Mouse (Mus musculus) forelimb bud, embryonic 11.5 days (tissue): ENCODE measurements around the gene Ankrd40.

ENCODE experiments used
- DNase-seq: peaks from one replicate; pipeline ENCODE4 v3.0.0-alpha.2; 2012; ENCODE audit warnings: low read depth, low spot score

Gene Ankrd40

GRCm38 (mm10) chr11:94327693-94328643 lies at the start of gene Ankrd40:
TSS of gene Ankrd40 (plus strand) at chr11:94328001.
- peak; percentile 94 for DNase-seq

- no peak for DNase-seq
Observed at GRCm38 (mm10) chr11:94281199-94282181, 46.3 kb upstream of the Ankrd40 start, which contains the start of gene Gm21885. TSS of gene Gm21885 (plus strand) at chr11:94281873.

DNA sequence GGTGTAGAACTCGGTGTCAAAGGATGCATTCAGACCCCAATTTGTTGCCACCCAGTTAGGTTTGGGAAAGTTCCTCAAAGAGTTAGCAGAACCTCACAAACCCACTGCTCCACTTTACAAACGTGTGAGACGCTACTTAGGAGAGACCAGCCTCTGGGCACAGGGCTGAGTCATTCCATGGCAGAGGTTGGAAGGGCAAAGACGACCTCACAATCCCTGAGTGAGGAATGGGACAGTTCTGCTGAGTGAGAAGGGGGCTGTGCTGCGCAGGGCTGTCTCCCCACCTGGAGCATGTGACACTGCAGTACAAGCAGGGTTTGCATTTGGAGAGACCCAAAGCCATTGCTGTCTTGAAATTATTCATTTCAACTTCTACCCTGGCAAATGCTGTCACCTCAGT lies 45.5 kb upstream of the Ankrd40 start:
- DNase-seq: no peak

DNA sequence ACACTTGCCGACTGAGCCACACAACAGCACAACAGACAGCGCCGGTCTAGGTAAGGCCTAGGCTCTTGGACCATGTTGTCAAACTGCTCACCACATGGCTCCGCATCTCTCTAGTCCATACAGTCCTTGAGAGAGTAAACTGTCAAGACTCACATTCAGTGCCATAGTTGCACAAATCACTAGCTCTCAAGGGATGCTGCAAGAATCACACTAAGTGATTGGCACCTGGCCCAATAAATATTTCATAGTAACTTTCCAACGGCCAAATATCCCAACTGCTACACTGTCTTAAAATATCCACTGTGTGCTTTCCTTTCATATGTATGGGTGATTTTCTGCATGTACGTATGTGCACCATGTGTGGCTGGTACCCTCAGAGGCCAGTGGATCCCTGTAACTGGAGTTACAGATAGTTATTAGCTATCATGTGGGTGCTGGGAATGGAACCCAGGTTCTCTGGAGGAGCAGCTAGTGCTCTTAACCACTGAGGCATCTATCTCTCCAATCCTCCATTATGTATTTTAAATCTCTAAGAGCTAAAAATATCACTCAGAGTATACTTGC lies 44.2 kb upstream of the Ankrd40 start:
- DNase-seq: no peak

DNA sequence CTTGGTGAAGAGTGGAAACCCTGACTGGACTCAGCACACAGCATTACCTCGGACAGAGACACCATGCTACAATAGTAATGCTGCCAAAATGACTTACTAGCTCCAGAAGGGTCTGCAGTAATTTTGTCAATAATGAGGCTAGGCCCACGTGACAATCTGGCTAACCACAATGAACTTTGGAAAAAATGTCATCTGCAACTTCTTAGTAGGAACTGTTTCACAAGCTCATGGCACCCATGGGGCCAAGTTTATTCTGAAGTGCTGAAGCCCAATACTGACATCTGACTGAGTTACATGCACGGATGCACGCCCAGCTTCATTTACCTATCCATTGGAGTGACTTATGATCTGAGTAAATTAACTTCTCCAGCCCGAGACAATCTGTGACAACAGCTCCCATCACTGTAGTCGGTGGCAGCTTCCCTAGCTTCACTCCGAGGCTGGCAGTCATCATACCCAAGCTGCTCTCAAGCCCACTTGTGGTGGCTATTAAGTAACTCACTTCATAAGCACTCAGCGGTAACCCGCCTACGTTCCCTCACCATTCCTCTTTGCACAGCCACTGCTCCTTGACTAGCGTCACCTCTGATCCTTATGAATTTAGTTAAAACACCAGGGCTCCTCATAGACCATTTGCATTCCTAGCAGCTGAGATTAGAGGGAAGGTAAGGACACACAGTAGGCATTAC lies 41.8 kb upstream of the Ankrd40 start:
- DNase-seq: no peak

DNA sequence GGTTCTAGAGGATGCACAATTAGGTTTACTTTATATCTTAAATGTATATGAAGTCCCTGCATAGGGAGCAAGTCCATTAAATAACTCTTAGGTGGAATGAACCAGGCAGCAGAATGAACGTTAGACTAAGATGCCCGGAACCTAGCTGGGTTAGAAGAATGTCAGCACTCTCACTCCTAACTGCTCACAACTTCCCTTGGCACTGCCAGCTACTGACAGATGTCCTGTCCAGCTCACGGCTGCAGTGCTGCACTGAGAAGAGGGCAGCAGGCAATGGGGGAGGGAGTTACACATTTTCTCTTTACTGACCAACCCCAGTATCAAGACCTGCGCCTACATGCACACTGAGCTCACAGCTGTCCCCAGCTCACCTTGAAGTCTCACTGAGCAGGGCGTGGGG lies 40.7 kb upstream of the Ankrd40 start:
- no peak for DNase-seq

DNA sequence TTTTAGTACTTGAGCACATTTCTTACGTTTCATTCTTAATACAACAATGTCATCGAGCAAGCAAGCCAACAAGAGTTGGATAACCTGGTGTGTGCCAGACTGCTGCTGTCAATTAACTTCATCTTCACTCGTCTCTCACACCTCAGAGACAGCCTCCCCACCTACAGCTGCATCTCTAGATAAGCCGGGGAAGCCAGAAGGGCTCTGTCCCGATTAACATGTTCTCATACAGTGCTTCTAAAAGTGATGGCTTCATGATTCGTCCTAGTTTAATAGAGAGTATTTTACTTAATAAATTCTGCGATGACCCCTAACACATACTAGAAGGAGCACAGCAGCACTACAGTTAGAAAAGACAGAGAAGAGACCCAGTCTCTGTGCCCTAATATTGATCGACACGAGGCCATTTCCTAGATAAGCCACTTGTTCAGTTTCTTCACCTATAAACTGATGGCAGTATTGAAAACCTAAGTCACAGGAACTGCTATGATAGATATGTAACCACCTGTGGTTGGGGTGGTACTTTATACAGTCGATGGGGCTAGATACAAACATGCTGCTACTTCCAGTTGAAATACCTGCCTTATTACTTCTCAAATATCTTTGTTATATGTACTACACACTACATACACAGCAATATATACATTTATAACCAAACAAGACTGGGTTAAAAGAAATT lies 37.6 kb upstream of the Ankrd40 start:
- no peak for DNase-seq

- no peak for DNase-seq
Observed at GRCm38 (mm10) chr11:94294996-94295845, 32.6 kb upstream of the Ankrd40 start.

- DNase-seq: no peak
Observed at GRCm38 (mm10) chr11:94312733-94313132, 15.1 kb upstream of the Ankrd40 start.

DNA sequence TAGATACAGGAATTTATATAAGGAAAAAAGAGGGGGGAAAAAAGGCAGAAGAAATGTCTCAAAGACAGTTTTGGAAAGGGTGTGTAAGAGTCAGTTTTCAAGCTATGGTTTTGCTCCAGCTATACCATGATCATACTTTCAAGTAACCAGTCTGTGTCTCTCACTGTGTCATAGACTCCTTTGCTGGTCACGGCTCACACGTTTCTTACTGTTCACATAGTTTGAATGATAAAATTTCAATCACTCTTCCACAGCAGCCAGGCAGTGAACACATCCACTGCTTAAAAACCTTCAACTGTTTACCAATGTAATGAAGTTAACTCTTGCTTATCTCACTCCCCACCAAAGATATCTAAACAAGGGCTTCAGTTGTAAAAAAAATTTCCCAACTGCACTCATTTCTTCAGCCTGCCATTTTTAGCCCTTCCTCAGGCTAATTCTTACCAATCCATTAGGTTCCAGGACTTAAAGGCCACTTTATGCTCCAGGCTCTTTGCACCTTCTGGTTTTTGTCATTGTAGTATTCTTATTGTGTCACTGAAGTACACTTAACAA lies 13.6 kb upstream of the Ankrd40 start:
- no peak for DNase-seq

GRCm38 (mm10) chr11:94315308-94315707 lies 12.5 kb upstream of the Ankrd40 start:
- DNase-seq: no peak

- DNase-seq: no peak
Observed at GRCm38 (mm10) chr11:94316528-94316927, 11.3 kb upstream of the Ankrd40 start.

- no peak for DNase-seq
Observed at GRCm38 (mm10) chr11:94317014-94317413, 10.8 kb upstream of the Ankrd40 start.

GRCm38 (mm10) chr11:94317515-94317914 lies 10.3 kb upstream of the Ankrd40 start:
- DNase-seq: no peak

DNA sequence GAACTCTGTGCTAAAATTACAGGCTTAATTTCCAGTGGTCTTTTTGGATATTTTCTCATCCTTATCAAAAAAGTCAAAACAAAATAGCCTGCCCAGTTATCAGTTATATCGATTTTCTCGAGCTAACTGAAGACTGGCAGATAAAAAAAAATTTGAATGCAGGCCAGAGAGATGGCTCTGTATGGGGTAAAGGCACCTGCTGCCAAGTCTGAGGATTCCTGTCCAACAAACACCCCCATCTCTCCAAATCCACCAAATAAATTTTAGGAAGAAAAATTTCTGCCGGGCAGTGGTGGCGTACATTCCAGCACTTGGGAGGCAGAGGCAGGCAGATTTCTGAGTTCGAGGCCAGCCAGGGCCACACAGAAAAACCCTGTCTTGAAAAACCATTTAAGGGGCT lies 9.7 kb upstream of the Ankrd40 start:
- DNase-seq: no peak

- no peak for DNase-seq
Observed at GRCm38 (mm10) chr11:94320969-94321930, 6.6 kb upstream of the Ankrd40 start.

DNA sequence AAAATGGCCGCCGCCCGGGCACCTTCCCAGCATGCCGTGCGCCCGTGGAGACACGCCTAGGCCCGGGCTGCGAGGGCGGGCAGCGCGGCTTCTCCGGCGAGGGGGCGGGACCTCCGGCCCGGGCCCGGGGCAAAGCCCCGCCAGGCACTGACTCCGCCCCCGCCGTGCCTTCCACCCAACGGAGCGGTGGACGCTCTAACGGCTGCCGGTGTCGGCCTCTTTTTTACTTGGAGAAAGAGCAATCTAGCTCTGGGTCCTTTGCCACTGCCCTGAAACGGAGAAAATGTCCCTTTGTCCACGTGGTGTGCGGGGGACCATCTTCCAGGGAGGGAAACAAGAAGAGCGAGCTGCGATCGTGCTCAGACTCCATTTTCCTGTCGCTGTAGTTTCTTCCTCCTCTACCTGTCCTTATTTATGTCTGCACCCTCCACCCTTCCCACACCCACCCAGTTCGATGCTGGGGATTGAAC lies 5.8 kb upstream of the Ankrd40 start, which contains the start of gene Luc7l3:
Luc7l3 (minus strand) TSS at position 58 of the 470 bp plus-strand sequence.
- DNase-seq: peak; percentile 85

GRCm38 (mm10) chr11:94322636-94323035 lies 5.2 kb upstream of the Ankrd40 start:
- DNase-seq: no peak
